14 mouse cellular contexts compared by ENCODE assay signal in genomic region chr5:127830831-127831230, GRCm38 (mm10).
"Had no signal": no experiment of that assay in that cellular context is flagged by ENCODE, and none has a peak within 500 bp of the region (broad histone marks: within the 10 kb centered on the region; RNA-seq: fewer than 3 reads in every experiment).

No protein-coding gene starts in this region.

- H3K9me3 ChIP-seq: neural tube, embryonic 15.5 days; stomach, embryonic 15.5 days had no signal

- H3K36me3 ChIP-seq: neural tube, embryonic 15.5 days; stomach, embryonic 15.5 days had no signal

- H3K4me3 ChIP-seq: neural tube, embryonic 15.5 days; stomach, embryonic 15.5 days had no signal

- DNase-seq: retina, postnatal 1 day; right cerebral cortex, adult 18-20 months; right cerebral cortex, postnatal 14 days; right cerebral cortex, postnatal 25 days; right cerebral cortex, postnatal 4 days; spleen, adult 18-20 months; thymus, adult 18-20 months; thymus, adult 2 months; thymus, postnatal 14 days; thymus, postnatal 25 days; thymus, postnatal 36 days; thymus, postnatal 4 days had no signal

- H3K27me3 ChIP-seq: neural tube, embryonic 15.5 days; stomach, embryonic 15.5 days had no signal

- H3K4me1 ChIP-seq: neural tube, embryonic 15.5 days; stomach, embryonic 15.5 days had no signal
